Mouse (Mus musculus) heart, embryonic 12.5 days (tissue): ENCODE results near the gene Ccdc180. TPM values are rescaled to one million over a fixed set of nuclear protein-coding genes. Genes with fewer than 3 reads are reported as not detected.
A peak's percentile ranks its signal among the peaks of the same experiment; 100 is the strongest.

Source experiments
- ATAC-seq: fragments of 200-750 bp; cut with Nextera tagmentation; 2 replicates; pipeline ENCODE4 v1.8.0; 2017; ENCODE audit warnings: moderate TSS enrichment, moderate library complexity; ENCODE audit not compliant: insufficient number of reproducible peaks, low FRiP score
- H3K27ac ChIP-seq: fragments of 300-500 bp; sonication (generic); 2 replicates; pipeline ENCODE4 v1.5.1; 2016; ENCODE audit warnings: mild to moderate bottlenecking, moderate library complexity; ENCODE audit not compliant: poor library complexity, severe bottlenecking
- H3K27me3 ChIP-seq: fragments of 300-500 bp; sonication (generic); replicated peaks from 2 replicates; pipeline ENCODE4 v1.6.1; 2016; ENCODE audit warnings: mild to moderate bottlenecking, moderate library complexity
- H3K36me3 ChIP-seq: fragments of 300-500 bp; sonication (generic); 2 replicates; pipeline ENCODE4 v1.6.1; 2016; ENCODE audit warnings: mild to moderate bottlenecking, moderate library complexity
- H3K4me1 ChIP-seq: fragments of 300-500 bp; sonication (generic); replicated peaks from 2 replicates; pipeline ENCODE4 v1.6.1; 2016; ENCODE audit warnings: mild to moderate bottlenecking
- H3K4me2 ChIP-seq: fragments of 300-500 bp; sonication (generic); 2 replicates; pipeline ENCODE4 v1.6.1; 2016; ENCODE audit warnings: mild to moderate bottlenecking, moderate library complexity
- H3K4me3 ChIP-seq: fragments of 300-500 bp; sonication (generic); 2 replicates; pipeline ENCODE4 v1.5.1; 2016; ENCODE audit warnings: mild to moderate bottlenecking
- H3K9ac ChIP-seq: fragments of 300-500 bp; sonication (generic); 2 replicates; pipeline ENCODE4 v1.6.1; 2016; ENCODE audit warnings: mild to moderate bottlenecking, moderate library complexity
- H3K9me3 ChIP-seq: fragments of 300-500 bp; sonication (generic); replicated peaks from 2 replicates; pipeline ENCODE4 v1.6.1; 2016; ENCODE audit warnings: mild to moderate bottlenecking, moderate library complexity
- WGBS: fragments of 180-500 bp; shearing (Covaris S2); methylation state at CpG from one replicate; pipeline ENCODE4 v1.1.7; 2016; 5-methylcytosine and 5-hydroxymethylcytosine counted together
- polyA plus RNA-seq: library from polyadenylated mRNA; unstranded; fragments of >200 nt; fragmentation: Nextera tagmentation; extraction: Ambion mirVana; gene quantifications from 2 replicates; pipeline ENCODE4 v1.2.1, GENCODE M21; 2016

The Ccdc180 gene
- polyA plus RNA-seq, 1 experiment from 2014 or later: 0.18 TPM

GRCm38 (mm10) chr4:45911256-45911655 lies 21.2 kb downstream of the Ccdc180 start:
- WGBS: 64% methylated on average over 5 of the region's 5 CpGs
- Histone ChIP-seq H3K4me1 (no peaks in the 10 kb centered on the region), H3K9ac (no peak overlapping the region), H3K27me3 (no peaks in the 10 kb centered on the region; the same call in 1 of the 2 replicates), H3K4me2 (no peak overlapping the region), H3K9me3 (no peaks in the 10 kb centered on the region), H3K4me3 (no peak overlapping the region), H3K36me3 (no peaks in the 10 kb centered on the region), H3K27ac (no peak overlapping the region)
- ATAC-seq: no peak

GRCm38 (mm10) chr4:45911876-45912275 lies 21.8 kb downstream of the Ccdc180 start:
- no peaks in the 10 kb centered on the region for H3K4me1 ChIP-seq
- H3K9me3 ChIP-seq: no peaks in the 10 kb centered on the region
- no peaks in the 10 kb centered on the region; the same call in 1 of the 2 replicates for H3K27me3 ChIP-seq
- 81% methylated on average over 4 of the region's 4 CpGs for WGBS
- ATAC-seq: no peak
- no peaks in the 10 kb centered on the region for H3K36me3 ChIP-seq
- no peak overlapping the region for H3K27ac ChIP-seq
- H3K4me3 ChIP-seq: no peak overlapping the region
- no peak overlapping the region for H3K4me2 ChIP-seq
- H3K9ac ChIP-seq: no peak overlapping the region

GRCm38 (mm10) chr4:45917091-45917490 lies 27.0 kb downstream of the Ccdc180 start:
- no peaks in the 10 kb centered on the region for H3K36me3 ChIP-seq
- 0 out of 2 replicates have a peak, but pooled peaks cover 5% of the 10 kb centered on the region for H3K9me3 ChIP-seq
- no peak overlapping the region for H3K4me3 ChIP-seq
- 54% methylated on average over 7 of the region's 7 CpGs for WGBS
- H3K27me3 ChIP-seq: peaks cover 3% of the 10 kb centered on the region; the same call in 1 of the 2 replicates
- no peak overlapping the region for H3K9ac ChIP-seq
- no peak overlapping the region; the same call in 1 of the 2 replicates for H3K27ac ChIP-seq
- H3K4me2 ChIP-seq: no peak overlapping the region
- no peaks in the 10 kb centered on the region; the same call in 1 of the 2 replicates for H3K4me1 ChIP-seq
- ATAC-seq: no peak

- Histone ChIP-seq H3K4me2 (no peak overlapping the region), H3K4me3 (no peak overlapping the region), H3K27me3 (0 out of 2 replicates have a peak, but pooled peaks cover 3% of the 10 kb centered on the region), H3K9me3 (0 out of 2 replicates have a peak, but pooled peaks cover 5% of the 10 kb centered on the region), H3K4me1 (no peaks in the 10 kb centered on the region; the same call in 1 of the 2 replicates), H3K36me3 (no peaks in the 10 kb centered on the region), H3K27ac (no peak overlapping the region), H3K9ac (no peak overlapping the region)
- 79% methylated on average over 10 of the region's 10 CpGs for WGBS
- no peak for ATAC-seq
These were observed 31.7 kb downstream of the Ccdc180 start for GRCm38 (mm10) chr4:45921663-45922435.

- Histone ChIP-seq H3K27me3 (0 out of 2 replicates have a peak, but pooled peaks cover 3% of the 10 kb centered on the region), H3K9me3 (no peaks in the 10 kb centered on the region), H3K4me1 (no peaks in the 10 kb centered on the region; the same call in 1 of the 2 replicates), H3K36me3 (no peaks in the 10 kb centered on the region), H3K9ac (no peak overlapping the region), H3K27ac (no peak overlapping the region), H3K4me2 (no peak overlapping the region), H3K4me3 (no peak overlapping the region)
- WGBS: 83% methylated on average over 4 of the region's 4 CpGs
- no peak for ATAC-seq
These were observed 33.9 kb downstream of the Ccdc180 start for GRCm38 (mm10) chr4:45924011-45924410.

- Histone ChIP-seq H3K27ac (no peak overlapping the region), H3K4me1 (no peaks in the 10 kb centered on the region), H3K4me3 (no peak overlapping the region), H3K4me2 (no peak overlapping the region), H3K27me3 (no peaks in the 10 kb centered on the region), H3K9me3 (no peaks in the 10 kb centered on the region), H3K9ac (no peak overlapping the region), H3K36me3 (no peaks in the 10 kb centered on the region)
- ATAC-seq: no peak
- WGBS: 80% methylated on average over 4 of the region's 4 CpGs
These were observed 38.5 kb downstream of the Ccdc180 start for GRCm38 (mm10) chr4:45928561-45928960.

GRCm38 (mm10) chr4:45941628-45942044 lies 51.5 kb downstream of the Ccdc180 start:
- Histone ChIP-seq H3K36me3 (no peaks in the 10 kb centered on the region), H3K4me2 (peak overlapping the region; percentile 21)
- WGBS: 18% methylated on average over 13 of the region's 13 CpGs

GRCm38 (mm10) chr4:45947729-45948128 lies 57.6 kb downstream of the Ccdc180 start:
- no peaks in the 10 kb centered on the region; the same call in 1 of the 2 replicates for H3K27me3 ChIP-seq
- peaks cover 13% of the 10 kb centered on the region for H3K4me1 ChIP-seq
- H3K9ac ChIP-seq: no peak overlapping the region
- no peak overlapping the region for H3K4me3 ChIP-seq
- H3K36me3 ChIP-seq: no peaks in the 10 kb centered on the region
- ATAC-seq: no peak
- no peaks in the 10 kb centered on the region for H3K9me3 ChIP-seq
- no peak overlapping the region for H3K27ac ChIP-seq
- no peak overlapping the region for H3K4me2 ChIP-seq
- 78% methylated on average over 8 of the region's 8 CpGs for WGBS

More at GRCm38 (mm10) chr4:45941628-45942044, 51.5 kb downstream of the Ccdc180 start:
- no peak overlapping the region for H3K9ac ChIP-seq
- no peaks in the 10 kb centered on the region for H3K27me3 ChIP-seq
- no peaks in the 10 kb centered on the region; the same call in 1 of the 2 replicates for H3K4me1 ChIP-seq
- H3K27ac ChIP-seq: no peak overlapping the region
- H3K9me3 ChIP-seq: no peaks in the 10 kb centered on the region
- ATAC-seq: 0 out of 2 replicates have a peak, but pooled peaks have one; percentile 48
- H3K4me3 ChIP-seq: no peak overlapping the region

- Histone ChIP-seq H3K9ac (no peak overlapping the region), H3K27ac (no peak overlapping the region), H3K4me1 (peaks cover 13% of the 10 kb centered on the region), H3K9me3 (no peaks in the 10 kb centered on the region), H3K36me3 (no peaks in the 10 kb centered on the region), H3K4me2 (no peak overlapping the region), H3K4me3 (no peak overlapping the region), H3K27me3 (no peaks in the 10 kb centered on the region; the same call in 1 of the 2 replicates)
- ATAC-seq: peak; percentile 40; the same call in 1 of the 2 replicates
- 58% methylated on average over 7 of the region's 7 CpGs for WGBS
These were observed 59.2 kb downstream of the Ccdc180 start for GRCm38 (mm10) chr4:45949109-45949848.

GRCm38 (mm10) chr4:45951830-45952229 lies 61.7 kb downstream of the Ccdc180 start:
- 94% methylated on average over 18 of the region's 18 CpGs for WGBS
- Histone ChIP-seq H3K4me3 (no peak overlapping the region), H3K36me3 (no peaks in the 10 kb centered on the region), H3K9ac (no peak overlapping the region), H3K27me3 (no peaks in the 10 kb centered on the region; the same call in 1 of the 2 replicates), H3K4me1 (peaks cover 13% of the 10 kb centered on the region), H3K27ac (no peak overlapping the region), H3K9me3 (no peaks in the 10 kb centered on the region), H3K4me2 (no peak overlapping the region)
- ATAC-seq: no peak
